Mouse (Mus musculus) cerebellum, adult 2 months (tissue): ENCODE measurements around the gene Tlx1.

Experiments used
- CTCF ChIP-seq: fragments of 200-500 bp; IDR thresholded peaks from 2 replicates; pipeline ENCODE4 v1.5.1; 2011; ENCODE audit warnings: low read depth, mild to moderate bottlenecking, control low read depth, low read length, moderate library complexity, borderline replicate concordance; ENCODE audit not compliant: insufficient read depth
- POLR2A ChIP-seq: fragments of 200-500 bp; IDR thresholded peaks from 2 replicates; pipeline ENCODE4 v1.6.1; 2011; ENCODE audit warnings: low read length, control low read depth, borderline replicate concordance; ENCODE audit not compliant: insufficient read depth

DNA sequence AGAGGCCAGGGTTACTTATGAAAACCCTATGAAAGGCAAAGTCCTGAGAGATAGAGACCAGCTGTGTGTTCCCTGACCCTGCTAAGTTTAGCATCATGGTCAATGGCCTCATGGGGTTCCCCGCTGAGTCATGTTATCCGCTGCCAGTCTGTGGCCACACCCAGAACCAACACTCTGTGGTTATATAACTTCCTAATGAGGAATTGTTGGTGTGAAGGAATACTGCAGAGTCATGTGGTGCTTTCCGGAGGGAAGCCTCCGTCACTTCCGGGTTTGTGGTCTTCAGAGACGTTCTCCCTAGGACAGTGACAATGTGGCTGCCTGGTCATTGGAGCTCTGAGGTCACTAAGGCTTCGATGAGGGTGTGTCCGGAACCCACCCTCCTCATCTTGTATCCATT, 25.8 kb downstream of the Tlx1 start:
- TF ChIP-seq POLR2A = no peak
- no peak for TF ChIP-seq CTCF
